Mouse (Mus musculus) c-Kit-positive CD71-negative TER-119-negative erythroid progenitor cells, embryonic 14.5 days (primary cell): Measurements from ENCODE around the gene Cebpg.

ENCODE experiments used
- DNase-seq: peaks from one replicate; pipeline ENCODE4 v3.0.0-alpha.2; 2013; ENCODE audit warnings: low read depth

The Cebpg gene

DNA sequence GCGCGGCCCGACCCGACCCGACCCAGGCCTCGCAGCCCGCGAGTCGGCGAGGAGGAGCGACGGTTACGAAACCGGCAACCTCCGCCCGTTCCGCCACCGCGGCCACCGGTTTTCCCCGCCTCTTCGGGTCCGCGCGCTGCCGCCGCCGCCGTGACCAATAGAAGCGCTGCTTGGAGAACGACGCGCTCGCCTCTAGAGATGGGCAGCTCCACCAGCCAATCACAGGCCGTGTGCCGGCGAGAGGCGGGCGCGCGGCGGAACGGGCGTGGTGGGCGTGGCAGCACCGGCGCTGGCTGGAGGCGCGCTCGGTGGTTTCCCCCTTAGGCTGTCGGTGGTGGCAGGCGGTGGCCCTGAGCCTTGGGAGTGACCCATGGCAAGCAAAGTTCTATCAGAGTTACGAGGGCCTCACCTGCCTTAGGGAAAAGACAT is at the start of gene Cebpg:
Cebpg (minus strand) TSS at position 138 of the 429 bp plus-strand sequence.
- peak; percentile 81 for DNase-seq

DNA sequence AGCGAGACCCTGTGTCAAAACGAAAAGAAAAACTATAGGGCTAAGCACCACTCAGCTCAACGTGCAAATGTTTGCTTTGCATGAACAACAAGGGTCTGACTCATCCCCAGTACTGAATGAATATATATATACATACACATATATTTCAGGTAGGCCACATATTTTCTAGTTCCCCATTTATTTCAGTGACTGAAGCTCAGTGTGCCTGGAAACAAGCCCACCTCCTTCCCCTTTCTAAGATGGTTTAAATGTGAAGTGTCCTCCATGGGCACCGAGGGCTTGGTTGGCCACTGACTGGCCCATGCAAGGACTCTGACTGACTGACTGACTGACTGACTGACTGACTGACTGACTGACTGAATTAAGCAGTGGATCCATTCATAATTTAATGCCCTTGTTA is 43.2 kb upstream of the Cebpg start:
- DNase-seq, result no peak

DNA sequence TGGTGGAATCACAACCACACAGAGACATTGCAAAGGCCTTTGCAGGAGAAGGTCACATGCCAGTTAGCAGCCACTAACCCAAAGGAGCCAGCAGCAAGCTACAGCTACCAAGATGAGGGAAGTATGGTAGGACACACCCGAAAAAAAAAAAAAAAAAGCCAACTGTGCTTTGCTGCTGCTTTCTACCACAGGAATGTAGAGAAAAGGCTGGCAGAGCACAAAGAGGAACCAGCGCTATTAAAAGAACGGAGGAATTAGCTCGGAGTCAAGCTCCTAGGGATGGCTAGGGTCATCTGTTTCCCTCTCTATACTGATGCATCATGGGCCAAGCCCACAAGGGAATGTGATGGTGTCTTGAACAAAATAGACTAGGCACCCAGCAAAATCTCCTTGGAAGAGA is 42.4 kb upstream of the Cebpg start:
- DNase-seq, result no peak

DNA sequence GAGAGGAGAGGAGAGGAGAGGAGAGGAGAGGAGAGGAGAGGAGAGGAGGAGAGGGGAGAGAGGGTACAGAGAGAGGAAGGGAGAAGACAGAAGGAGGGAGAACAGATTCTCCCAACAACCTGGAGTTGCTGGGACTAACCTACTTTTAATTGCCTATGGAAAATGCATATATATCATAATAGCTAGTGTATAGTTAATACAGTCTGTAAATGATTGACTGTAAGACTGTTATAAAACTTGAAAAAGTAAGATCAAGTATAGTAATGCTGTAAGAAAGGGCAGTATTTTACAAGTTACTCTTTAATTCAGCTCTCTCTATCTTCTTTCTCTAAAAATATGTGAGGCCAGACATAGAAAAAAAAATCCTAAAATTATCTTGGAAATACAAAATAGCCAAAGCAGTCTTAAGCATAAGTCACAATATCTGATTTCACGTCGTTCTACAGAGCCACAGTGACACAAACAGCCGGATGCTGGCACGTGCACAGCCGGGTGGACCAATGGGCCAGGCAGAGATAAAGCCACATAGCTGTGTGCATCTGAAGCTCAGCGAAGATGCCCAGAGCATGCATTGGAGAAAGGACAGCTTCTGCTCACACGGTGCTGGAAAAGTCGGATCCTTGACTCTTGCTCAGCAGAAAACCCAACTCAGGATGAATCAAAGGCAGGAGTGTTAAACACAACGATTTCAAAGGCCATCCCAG is 38.8 kb upstream of the Cebpg start:
- DNase-seq, result no peak

DNA sequence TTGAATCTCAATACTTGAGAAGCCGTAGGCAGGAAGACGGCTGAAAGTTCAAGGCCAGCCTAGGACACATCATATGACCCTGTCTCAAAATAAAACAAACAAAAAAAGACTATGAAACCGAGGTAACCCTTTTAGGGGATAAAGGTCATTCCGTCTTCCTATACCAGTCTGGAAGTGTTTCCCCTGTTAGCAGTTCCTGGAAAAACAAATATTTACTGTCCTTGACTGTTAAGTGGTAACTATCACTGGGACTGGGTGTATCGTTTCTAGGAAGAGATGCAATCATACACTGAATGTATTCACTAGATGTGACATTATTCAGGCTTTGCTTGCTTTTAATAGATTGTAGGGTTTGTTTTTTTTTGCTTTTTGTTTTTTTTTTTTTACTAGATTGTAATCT is 34.2 kb upstream of the Cebpg start:
- DNase-seq, result no peak

DNA sequence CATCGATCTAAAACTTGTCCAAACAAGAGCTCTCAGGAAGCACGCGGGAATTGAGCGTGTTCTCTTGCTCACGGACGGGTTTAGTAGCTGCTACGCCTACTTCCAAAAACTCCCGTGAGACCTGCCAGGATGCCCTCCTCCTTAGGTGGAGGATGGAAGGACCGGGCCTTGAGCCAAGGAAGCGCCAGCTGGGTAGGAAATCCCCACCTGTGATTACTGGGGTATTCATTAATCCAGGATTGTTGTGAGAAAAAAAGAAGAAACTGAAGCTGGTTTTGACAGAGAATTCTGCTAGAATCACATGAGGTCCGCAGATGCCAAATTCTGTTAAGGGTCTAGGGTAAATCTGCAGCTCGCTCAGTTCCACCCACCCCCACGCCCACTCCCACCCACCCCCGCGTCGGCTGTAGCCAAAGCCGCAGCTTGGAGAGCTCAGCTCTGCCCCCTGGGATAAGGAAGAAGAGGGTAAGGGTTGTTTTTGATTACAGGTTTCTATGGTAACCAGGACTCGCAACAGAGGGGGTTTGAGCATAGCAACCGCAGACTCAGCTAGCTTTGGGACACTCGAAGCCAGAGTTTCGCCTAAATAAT is 30.0 kb upstream of the Cebpg start:
- peak; percentile 50 for DNase-seq

DNA sequence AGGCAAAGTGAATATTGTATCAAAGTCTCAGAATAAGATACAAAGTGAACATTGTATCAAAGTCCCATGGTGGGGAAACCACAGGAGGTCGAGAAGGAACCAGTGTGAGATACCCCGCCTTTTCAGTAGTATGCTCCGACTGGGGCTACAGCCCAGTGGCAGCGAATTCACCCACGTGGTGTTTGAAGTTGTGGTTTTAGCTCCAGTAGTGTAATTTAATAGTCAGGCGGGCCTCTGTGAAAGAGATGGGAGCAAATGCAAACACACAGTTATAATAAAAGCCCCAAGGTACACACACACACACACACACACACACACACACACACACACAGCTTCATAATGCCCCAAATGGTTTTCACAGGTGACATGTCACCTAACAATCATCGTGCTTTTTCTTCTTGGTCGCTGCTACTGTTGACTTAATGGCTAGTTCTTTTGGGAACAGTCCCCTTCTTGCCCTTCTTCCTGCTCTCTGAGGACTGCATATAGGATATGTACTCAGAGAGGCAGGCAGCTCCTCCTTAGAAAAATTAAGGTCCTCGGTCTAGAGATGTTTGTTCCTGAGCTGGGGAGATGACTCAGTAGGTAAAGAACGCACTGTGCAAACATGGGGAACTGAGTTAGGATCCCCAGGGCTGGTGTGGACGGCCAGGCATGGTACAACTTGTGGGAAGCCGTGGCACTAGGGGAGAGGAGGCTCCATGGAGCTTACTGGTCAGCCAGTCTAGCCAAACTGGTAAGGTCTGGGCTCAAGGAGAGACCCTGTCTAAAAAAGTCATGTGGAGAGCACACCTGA is 28.4 kb upstream of the Cebpg start:
- DNase-seq, result no peak

DNA sequence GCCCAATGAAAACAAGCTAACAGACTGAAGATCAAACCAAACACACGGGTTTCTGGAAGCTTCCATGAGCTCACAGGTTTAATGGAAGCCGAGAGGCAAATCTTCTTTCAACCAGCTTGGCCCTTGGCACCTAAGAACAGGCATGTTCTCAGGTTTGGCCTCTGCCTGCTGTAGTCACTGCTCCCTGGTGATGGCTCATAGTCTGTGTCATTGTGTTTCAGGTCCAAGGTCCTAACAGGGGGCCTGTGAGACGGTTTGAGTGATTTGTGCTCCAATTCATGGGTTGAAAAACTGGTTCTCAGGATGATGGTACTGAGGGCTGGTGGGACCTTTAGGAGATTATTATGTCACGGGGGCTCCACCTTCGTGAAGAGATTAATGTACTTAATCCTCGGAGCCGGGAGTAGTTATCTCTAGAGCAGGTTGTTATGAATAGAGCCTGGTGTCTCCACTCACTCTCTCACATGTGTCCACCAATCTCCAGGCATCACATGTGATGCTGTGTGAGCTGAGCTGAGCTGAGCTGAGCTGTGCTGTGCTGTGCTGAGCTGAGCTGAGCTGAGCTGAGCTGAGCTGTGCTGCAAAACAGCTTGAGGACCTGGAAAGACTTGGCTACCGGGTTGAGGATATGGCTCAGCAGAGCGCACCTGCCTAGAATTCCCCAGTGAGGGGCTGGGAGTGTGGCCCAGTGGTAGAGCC is 25.2 kb upstream of the Cebpg start:
- DNase-seq, result no peak

DNA sequence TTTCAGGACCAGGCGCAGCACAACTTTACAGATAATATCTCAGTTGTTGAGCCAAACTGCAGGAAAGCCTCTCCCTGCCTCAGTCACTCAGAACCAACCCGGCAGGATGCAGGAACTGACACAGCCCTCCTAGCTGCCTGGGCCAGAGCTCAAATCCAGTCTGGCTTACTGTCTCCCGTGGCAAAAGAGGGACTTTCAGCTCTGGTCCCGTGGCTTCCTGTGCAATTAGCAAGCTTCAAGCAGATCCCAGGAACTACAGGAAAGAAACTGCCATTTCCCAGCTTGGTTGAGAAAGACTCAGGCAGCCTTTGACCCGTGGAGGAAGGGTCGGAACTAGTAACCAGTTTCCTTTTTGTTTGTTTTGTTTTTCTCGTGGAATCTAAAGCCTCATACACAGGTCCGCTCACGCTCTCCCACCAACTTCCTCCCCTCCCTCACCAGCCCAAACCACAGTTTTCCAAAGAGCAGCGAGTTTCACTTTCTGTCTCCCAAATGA is 24.5 kb upstream of the Cebpg start:
- no peak for DNase-seq

DNA sequence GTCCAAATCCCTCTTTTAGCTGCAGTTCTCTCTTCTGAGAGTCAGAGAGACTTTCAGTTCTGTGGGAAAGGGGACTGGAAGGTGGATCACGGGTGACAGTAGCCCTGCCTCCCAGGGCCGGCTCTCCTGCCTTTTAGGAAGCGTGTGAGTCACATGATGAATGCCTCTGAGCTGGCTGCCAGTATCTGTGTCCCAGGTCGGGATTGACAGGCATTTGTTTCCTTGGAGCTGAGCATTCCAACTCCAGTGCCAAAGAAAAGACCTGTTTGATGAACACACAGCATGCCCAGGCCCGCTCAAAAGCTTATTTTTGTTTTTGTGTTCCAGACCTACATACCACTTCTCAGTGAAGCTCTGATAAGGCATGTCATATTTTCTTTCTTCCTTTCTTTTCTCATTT is 20.3 kb upstream of the Cebpg start:
- DNase-seq, result no peak

DNA sequence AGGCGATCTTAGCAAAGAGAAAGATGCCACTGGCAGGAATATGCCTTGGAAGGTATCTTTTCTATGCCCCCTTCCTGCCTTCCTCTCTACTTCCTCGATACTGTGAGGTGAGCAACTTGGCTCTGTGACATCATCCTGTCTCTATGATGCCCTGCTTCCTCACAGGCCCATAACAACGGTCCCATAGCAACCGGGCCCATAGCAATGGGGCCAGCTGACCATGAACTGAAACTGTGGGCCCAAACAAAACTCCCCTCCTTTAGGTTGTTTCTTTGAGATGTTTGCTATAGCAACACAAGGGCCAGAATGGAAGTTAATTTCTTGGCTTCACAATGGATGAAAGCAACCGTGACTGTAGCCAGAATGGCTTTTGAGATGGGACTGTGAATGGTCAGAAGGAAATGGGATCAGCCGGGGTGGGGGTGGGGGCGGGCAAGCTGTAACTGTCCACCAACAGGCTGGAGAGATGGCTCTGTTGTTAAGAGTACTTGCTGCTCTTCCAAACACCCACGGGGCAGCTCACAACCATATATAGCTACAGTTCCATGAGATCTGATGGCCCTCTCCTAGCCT is 10.4 kb upstream of the Cebpg start:
- DNase-seq, result no peak

DNA sequence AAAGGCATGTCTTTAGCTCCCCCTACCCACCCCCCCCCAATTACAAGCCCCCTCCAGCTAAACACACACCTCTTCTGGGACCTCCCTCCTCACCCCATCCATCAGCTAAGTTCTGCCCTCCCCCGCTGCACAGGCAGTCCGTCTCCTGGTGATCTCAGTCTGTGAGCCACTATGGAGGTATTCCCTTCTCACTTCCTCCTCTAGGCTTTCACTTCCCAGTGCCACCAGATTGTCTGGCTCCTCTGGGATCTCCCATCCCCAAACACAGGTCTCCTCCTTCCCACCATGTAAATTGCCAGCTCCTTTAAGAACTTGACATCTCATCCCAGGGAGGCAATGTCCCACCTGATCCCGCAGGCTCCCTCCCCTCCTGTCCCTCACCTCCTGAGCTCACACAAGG is 9.6 kb upstream of the Cebpg start:
- no peak for DNase-seq

DNA sequence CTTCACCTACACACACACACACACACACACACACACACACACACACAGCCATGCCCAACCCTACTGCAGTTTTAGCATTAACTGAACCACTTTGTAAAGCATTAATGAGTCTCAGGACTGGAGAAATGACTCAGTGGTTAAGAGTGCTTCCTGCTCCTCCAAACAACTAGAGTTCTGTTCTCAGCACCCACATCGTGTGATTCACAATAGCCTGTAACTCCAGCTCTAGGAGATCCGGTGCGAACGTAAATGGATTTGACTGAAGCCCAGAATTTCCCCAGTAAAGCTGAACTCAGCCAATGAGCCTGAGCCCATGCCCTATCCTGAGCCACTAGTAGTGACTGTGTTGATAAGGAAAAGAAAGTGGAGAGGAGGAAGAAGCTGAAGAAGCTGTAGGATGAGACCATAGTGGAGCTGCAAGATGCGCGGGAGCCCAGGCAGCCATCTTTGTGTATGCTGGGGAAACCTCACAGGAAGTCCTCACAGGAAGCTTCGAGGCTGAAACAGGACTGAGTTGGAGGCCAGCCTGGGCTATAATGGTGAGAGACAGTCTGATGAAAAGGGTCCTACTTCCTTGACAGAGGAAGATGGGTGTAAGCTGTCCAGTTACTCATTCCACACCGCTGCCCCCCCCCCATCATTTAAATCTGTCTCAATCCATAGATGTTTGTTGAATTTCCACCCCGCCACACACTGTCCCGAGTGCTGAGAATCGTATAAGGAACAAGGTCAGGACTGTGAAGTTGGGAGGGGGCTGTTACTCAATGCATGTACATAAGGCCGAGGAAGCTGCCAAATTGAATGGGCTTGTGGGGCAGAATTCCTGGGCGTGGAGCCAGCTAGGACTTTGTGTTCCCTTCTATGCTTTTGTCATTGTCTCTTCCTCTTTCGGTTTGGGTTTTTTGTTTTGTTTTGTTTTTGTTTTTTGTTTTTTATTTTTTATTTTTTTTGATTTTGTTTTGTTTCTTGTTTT is 8.2 kb upstream of the Cebpg start:
- no peak for DNase-seq

DNA sequence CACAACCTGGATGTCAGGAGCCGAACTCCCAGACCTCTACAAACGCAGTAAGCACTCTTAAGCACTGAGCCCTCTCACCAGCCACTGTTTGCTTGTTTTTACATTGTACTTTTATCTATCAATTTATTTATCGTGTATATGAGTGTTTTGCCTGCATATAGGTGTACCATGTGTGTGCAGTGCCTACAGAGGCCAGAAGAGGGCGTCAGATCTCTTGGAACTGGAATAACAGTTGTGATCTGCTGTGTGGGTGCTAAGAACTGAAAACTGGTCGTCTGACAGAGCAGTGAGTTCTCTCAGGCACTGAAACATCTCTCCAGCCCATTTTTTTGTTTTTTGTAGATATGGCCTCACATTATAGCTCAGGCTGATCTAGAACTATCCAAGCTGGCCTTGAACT is 3.1 kb upstream of the Cebpg start:
- DNase-seq, result no peak

DNA sequence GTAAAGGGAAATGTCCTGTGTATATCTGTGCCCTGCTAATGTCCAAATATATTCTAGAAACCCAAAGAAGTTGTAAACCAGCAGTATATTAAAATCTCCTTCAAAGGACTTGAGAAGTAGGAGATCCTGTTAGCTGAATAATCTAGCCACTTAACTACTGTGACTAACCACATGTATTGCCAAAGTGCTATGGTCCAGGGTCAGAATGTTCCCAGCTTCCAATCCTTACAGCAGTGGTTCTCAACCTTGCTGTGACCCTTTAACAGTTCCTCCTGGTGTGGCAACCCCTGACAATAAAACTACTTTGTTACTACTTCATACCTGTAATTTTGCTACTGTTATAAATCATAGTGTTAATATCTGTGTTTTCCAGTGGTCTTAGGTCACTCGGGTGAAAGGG is 2.0 kb upstream of the Cebpg start:
- no peak for DNase-seq

DNA sequence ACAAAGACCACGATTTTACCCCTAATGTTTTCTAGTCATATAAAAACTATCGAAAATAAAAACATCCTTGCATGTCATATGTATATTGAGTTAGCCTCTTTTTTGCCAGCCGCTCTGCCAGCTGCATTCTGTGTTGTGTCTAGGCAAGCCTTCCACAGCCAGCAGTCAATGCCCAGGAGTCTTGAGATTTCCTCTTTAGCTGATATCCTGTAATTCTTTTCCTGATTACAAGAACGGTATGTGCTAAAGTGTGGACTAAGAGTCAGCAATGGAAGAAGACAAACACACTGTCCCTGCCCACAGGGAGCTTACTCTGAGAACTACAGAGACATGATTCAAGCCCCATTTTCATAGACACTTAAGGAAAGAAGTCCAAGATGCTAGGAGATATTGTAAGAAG is 1.2 kb upstream of the Cebpg start:
- no peak for DNase-seq

DNA sequence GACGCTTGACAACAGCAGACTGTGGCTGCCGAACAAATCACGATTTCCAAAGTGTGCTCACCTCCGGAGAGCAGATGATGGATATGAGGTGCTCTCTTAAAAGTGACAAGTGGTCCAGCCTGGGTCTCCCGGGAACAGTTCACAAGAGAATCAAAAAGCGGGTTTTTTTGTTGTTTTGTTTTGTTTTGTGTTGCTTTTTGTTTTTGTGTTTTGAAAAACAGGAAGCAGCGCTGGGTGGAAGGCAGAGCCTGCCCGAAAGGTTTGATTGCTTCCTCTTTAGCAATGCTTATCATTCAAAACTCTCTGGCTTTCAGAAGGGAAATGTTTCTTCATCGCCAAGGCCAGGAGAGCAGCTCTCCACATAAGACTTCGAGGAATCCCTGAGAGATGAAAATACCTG is 626 bp upstream of the Cebpg start:
- DNase-seq, result peak; percentile 33

DNA sequence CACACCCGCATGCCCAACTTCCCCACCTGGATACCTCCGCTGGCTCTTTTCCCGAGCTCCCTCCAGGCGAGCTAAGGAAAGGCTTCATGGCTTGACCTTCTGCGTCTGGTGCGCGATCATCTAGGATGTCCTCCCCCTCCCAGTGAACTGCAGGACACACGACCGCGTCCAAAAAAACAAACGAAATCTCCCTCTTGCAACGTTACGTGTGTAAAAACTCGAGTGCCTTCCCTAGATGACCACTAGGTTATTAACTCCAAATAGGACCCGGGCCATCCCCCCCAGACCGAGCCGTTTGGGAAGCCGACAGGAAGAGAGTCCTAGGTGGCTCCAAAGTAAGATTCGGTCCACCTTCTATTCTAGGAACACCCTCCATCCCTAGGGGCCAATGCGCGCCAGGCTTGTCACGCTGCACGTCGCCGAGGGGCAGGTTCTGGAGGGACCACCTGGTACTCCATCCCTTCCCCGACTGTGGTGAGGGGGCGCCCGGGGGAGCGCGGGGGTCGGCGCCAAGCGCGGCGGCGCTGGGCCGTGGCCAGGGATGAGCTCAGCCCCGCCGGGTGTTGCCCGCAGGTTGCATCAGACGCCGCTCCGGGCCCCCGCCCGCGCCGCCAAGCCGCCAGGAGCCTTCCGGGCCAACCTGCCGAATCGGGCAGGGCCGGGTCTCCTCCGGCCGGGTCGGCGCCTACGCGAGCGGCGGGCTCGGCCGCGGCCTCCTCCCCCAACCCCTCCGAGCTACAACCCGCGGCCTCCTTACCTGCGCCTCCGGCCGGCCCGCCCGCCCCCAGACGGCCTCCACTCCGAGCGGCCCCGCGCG is 546 bp downstream of the Cebpg start:
- no peak for DNase-seq

DNA sequence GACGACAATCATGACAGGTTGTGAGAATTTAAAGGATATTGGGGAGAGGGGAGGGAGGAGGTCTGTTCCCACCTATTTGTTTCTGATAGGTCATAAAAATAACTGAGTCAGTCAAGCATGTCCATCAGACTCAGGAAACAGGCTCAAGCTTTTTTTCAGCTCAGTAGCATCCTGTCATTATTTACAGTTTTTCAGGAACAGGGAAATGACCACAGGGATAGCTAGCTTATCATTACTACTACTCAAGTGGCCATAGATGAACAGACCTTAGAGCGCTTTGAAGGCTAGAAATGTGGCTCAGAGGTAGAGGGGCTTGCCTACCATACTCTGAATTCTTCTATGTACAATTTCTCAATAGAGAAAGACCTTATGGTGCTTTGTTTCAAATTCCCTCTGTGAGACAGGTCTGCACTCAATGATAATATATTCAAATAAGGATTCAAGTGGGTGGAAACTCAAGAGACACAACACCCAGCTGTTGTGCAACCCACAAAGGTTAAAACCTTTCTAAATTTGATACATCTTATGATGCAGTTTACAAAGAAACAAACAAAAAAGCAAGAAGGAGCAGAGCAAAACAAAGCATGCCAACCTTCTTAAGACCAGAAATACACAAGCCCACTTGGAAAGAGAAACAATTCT is 1.3 kb downstream of the Cebpg start:
- DNase-seq, result no peak

DNA sequence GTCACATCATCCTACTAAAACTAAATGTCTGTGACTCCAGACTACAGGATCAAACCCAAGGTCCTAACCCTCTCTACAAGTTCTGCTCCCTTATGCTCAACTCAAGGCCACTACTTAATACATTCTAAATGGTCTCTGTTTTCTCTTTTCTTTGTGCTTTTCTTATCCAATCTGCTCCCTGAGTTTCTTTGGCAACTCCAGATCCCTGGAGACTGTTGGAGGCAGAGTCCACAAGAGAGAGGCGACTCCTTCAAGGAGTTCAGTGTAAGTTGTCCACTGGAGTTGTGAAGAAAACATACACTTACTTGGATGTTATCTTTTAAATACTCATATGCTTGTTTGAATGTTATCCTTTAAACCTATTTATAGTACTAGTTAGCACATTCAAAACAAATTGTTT is 2.1 kb downstream of the Cebpg start:
- no peak for DNase-seq
